Mouse (Mus musculus): ENCODE measurements at regions not wholly inside any gene's neighbourhood (a gene's known extent, or its start where the extent isn't known, plus 50 kb on each side); places are given as distances from the start of the nearest gene placed in this dataset.
"Not testable (repeated sequence)": the region's sequence is repeated elsewhere in the genome, so short reads cannot be mapped to it uniquely, and the experiment has no call there.

DNA sequence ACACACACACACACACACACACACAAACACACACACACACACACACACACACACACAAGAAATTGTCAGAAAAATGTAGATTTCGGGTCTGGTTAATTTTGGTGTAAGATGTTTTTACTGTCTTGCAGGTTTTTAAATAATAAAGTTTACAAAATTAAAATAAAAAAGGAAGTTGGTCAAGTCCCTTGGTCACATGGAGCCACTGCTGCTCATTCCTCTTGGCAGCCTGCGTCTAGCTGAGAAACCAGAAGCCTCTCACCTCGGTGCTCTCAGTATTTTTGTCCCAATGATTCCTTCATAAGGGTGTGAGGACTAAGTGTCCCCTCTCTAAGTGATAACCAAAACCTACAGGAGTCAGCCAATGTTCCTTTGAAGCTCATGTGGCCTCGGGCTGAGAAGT, 76.8 kb upstream of the Smg1 start:
- no peak for DNase-seq (ENCODE audit: low spot score in 2 of 2)

DNA sequence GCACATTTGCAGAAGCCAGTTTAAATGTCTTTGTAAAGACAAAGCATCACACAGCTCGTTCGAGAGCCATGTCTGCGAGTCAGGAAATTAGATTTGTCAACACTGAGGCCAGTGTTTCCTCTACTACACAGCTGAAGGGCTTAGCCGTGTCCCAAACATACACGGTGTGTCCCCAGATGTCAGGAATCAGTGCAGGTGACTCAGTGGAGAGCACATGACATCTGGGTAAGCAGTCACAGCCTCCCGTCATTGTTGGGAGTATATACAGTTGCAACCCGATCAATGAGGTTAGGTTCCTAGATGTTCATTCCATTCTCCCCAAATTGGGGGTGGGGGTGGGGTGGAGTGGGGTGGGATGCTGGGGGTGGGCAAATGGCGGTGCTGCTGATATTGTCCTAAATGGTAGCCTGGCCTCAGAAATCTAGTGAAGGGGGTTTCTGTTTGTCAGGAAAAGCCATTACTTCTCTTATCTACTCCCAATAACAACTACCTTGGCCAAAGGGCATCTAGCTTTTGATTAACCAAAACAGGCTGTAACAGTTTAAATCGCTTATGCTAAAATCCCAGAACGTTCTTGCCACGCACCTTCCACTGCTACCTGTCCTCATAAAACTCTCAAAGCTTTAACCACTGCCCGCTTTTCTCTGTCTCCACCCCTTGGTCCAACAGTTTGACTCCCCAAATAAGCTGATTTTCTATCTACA, 75.1 kb upstream of the Smg1 start:
- DNase-seq (ENCODE audit: low spot score in 2 of 2) = no peak

DNA sequence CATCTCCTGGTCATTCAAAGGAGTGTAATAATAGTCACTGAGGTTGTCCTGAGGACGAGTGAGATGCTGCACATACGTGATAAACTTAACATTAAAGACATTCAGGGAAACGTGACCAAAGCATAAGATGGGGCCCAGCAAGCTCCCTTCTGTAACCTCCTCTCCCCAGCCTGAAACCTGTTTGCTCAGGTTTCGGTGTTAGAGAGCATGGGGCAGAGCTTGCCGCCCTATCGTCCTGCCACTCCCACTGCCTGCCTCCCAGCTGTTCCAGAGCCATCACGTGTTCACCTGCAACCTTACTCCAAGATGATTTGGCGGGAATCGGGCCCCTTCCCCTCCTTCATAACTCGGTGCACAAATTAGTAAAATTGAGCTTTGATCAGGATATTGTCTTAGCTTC, 71.4 kb upstream of the Smg1 start:
- not testable (repeated sequence) for DNase-seq (ENCODE audit: low spot score in 2 of 2)

DNA sequence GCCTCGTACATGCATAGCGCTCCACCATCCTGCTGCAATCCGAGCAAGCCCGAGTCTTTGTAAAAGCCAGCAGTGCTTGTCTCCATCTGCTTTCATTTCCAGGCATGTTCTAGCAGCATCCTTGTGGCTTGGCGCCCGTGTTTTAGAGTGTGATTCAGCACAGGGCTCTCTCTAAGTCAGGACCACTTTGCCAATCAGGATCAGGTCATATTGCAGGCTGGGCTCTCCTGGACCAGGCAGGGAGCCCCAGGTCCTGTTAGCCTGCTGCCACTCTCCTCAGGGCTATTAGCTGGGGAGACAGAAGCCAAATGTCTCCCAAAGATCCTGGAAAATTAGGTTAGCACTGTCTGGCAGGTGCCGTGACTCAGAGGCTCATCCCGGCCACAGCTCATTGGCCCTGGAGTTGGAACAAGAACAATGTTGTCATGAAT, 70.8 kb upstream of the Smg1 start:
- DNase-seq (ENCODE audit: low spot score in 2 of 2) = no peak

DNA sequence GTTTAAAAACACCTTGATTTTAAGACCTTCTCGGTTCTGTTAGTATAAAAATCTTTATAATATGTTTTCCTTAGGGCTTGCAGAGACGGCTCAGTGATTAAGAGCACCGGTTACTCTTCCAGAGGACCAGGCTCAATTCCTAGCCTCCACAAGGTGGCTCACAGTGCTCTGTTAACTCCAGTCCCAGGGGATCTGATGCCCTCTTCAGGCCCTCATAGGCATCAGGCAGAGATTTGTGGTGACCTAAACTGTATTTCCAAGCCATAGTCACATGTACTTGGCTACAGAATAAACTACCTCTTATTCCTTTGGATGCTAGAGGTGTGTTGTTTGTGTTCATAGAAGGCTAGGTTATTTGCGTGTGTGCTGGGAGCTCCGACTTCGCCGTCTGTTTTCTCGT, 70.3 kb upstream of the Smg1 start:
- no peak for DNase-seq (ENCODE audit: low spot score in 2 of 2)

DNA sequence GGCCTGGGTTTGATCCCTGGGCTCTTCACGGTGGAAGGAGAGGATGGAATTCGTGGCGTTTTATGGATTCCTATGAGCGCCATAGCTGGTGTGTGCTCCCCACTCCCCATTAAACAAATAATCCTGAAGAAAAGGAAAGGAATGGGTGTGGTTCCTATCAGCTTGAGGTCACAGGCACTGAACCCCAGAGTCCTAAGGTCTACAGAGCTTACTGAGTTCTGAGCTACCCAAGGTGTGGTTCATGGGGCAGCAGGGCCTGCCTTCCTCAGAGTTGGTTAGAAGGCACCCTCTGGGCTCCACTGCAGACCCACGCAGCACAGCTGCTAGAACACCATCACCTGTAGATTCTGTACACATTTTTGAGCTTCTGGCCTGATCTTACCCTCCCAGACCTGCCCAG, 66.3 kb upstream of the Smg1 start:
- no peak for DNase-seq (ENCODE audit: low spot score in 2 of 2)

DNA sequence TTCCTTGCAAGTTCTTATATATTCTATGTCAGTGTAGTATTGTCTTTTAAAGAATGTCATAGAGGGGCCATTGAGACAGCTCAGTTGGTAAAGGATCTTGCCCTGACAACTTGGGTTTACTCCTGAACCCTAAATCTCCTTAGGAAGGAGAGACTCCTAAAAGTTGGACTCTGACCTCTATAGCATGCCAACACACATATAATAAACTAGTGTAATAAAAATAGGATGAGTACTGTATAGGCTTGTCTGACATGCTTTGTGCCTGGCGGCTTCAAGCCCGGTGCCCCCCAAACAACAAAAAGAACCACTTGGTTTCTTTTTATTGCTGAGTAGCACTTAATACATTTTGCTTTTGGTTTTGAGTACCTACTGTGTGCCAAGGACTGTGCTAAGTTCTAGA, 65.4 kb upstream of the Smg1 start:
- DNase-seq (ENCODE audit: low spot score in 2 of 2) = no peak

DNA sequence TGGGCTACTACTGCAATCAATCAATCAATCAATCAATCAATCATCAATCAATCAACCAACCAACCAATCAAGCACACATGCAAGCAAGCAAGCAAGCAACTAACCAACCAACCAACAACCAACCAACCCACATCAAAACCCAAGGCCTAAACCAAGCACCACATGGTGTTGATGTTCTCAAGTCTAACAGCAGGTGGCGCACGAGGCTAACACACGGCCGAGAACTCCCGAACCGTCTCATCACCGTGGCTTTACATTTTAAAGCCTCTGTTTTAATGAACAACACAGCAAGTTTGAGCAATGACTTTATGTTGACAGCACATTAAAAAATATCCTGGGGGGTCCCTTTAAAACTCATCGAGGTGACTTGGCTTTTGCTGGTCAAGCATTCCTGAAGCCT, 61.3 kb upstream of the Smg1 start:
- peak; percentile 40 to 69 for DNase-seq (ENCODE audit: low spot score in 2 of 2)

DNA sequence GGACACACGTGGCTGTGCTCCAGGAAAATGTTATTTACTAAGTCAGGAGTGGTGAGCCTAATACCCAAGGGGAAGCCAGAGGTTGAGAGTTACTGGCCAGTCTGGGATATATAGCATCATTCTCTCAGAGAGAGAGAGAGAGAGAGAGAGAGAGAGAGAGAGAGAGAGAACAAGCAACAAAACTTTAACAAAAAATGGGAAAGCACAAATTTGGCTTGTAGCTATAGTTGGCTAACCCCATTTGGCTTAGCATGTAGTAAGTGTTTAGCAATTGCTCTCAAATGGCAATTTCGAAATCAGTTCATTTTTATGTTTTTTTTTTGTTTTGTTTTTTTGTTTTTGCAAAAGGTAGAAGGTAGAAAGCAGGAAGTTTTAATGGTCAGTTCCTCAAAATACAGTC, 60.9 kb upstream of the Smg1 start:
- DNase-seq (ENCODE audit: low spot score in 2 of 2) = no peak

DNA sequence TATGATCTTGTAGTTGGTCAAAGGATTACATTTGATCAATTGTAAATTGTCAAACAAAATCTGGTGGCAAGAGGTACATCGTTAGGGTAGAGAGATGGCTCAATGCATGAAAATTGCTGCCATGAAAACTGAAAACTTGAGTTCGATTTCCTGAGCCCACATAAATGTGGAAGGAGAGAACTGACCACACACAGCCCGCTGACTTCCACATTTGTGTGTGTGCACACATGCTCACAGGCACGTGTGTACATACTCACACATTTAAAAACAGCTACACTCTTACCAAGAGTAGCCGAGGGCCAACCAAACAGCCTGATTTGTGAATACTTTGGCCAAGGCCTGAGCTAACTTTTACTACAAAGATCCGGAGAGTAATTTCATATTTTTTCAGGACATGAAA, 60.5 kb upstream of the Smg1 start:
- no peak for DNase-seq (ENCODE audit: low spot score in 2 of 2)

DNA sequence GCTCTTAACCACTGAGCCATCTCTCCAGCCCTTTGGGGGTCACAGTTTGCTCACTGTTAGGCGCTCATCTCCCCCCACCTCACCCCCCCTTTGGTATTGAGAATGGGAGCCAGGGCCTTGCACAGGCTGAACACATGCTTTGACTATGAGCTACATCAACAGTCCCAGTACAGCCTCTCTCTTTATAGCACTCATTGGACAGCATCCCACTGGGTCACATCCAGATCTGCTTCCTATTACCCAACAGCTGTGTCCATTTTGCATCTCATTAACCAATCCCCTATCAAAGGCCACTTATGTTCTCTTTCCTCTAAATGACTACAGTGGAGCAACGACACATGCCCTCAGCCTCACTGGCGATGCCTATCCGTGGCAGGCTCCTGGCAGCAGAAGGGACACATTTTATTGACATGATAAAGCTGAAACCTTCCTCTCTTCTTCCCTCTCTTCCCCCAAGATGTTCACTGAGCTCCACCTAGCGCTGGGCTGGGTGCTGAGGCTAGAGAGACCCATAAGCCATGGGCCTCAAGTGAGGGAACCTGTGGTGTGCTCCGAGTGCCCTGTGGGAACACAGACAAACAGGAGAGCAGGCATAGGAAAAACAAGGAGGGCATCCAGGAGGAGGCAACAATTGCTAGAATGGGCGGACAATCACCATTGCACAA, 57.3 kb upstream of the Smg1 start:
- DNase-seq (ENCODE audit: low spot score in 2 of 2) = no peak

DNA sequence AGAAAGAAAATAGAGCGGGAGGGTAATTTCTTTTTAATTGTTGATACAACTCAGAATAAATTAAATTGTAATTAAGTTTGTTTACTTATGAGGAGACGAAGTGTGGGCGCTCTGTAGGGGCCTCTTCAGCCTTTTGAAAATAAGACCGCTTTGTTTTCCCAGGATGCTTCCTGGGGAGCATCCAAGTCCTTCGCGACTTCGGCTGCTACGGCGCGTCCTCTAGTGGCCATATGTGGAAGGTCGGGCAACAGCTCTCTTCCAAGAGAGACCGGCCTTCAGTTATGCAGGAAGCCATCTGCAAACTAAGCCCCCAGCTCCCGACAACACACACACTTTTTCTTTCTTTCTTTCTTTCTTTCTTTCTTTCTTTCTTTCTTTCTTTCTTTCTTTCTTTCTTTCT, 54.1 kb upstream of the Smg1 start:
- DNase-seq (ENCODE audit: low spot score in 2 of 2) = peak; percentile 38 to 70

DNA sequence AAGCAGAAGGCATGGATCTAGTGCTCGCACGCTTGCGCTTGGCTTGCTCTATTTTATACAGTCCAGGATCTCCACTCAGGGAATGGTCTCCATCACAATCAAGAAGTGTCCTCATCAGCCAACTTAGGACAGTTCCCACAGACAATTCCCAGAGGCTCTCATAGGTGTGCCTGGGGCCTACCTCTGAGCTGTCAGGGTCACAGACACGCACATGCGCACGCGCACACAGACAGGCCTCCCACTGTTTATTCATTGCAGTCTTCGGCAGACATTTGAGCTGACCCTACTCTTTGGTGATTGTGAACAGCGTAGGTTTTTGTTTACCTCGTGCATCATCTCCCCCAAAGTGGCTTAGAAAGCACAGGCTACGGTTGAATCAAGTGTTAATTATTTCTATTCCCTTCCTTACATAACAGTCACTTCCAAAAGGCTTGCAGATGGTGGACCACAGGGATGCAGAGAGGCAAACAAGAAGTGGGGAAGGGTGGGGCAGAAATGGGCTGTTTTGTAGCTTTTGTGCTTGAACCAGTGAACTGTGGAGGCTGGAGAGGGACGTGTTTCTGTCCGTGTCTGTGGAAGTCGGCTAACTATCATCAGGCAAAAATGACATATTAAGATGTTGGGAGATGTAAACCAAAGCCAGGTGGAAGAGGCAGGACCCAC, 53.5 kb upstream of the Smg1 start:
- DNase-seq (ENCODE audit: low spot score in 2 of 2) = no peak

DNA sequence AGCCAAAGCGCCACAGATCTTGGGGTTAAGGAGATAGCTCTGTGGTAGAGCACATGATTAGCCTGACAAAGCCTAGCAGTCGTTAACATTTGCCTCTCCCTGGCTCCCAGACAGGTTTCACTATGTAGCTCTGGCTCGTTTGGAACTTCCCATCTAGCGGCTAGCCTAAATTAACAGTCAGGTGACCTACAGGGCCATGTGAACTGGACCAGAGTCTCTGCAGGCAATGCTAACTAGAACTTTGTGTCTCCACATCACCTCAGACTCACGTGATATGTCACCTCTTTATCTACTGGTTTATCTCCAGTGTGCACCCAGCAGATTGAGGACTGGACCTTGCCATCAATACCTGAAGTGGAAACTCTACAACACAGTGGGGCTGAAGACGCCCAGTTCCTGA, 52.4 kb upstream of the Smg1 start:
- DNase-seq (ENCODE audit: low spot score in 2 of 2) = no peak

DNA sequence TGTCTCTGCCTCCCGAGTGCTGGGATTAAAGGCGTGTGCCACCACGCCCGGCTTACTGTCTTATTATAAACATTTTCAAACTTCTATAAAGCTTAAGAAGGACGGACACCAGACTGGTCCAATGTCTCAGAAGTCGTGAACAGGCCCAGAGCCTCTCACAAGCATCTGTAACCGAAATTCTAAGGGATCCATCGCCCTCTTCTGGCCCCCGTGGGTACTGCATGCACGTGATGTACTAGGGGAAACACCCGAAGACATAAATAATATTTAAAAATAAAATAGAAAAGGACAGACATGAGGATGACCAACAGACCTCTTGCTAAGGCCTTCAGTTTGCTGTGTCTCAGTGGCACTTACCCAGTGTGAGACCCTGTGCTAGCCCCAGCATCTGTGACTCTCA, 51.8 kb upstream of the Smg1 start:
- DNase-seq (ENCODE audit: low spot score in 2 of 2) = peak in 1 of 2 experiments; percentile 61

DNA sequence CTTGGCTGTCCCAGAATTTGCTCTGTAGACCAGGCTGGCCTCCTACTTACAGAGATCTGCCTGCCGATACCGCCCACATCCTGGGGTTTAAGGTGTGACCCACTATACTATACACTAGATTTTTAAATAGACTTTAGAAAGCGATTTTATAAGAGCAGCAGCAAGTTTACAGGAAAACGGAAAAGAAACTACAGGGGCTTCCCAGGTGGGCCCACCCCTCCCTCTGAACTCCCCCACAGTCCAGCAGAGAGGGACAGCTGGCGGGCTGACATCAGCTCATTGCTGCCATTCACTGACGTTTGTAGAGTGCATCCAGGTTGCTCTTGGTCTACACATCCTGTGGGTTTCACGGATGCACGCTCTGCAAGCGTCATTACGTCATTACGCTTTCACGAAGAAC, 51.2 kb upstream of the Smg1 start:
- DNase-seq (ENCODE audit: low spot score in 2 of 2) = no peak

Data from spleen, postnatal 14 days (tissue).